Mouse (Mus musculus) CH12.LX (cell line): ENCODE measurements around the gene Tmem212. TPM values are rescaled to one million over a fixed set of nuclear protein-coding genes. Genes with fewer than 3 reads are reported as not detected.

Experiments
- DNase-seq: peaks from one replicate; pipeline ENCODE4 v3.0.0-alpha.2; 2013; ENCODE audit errors: extremely low read depth
- H3K27ac ChIP-seq: 2 replicates; pipeline ENCODE4 v1.5.1; 2012; ENCODE audit warnings: low read depth, mild to moderate bottlenecking, control low read depth, moderate library complexity; ENCODE audit not compliant: insufficient read depth
- H3K27me3 ChIP-seq: replicated peaks from 2 replicates; pipeline ENCODE3; 2012; ENCODE audit warnings: inconsistent platforms
- H3K36me3 ChIP-seq, 2 experiments: replicated peaks in 1 of 2; 2 replicates each; pipeline versions ENCODE3 to v1.6.1; 2012; ENCODE audit warnings: inconsistent platforms in 1 of 2, low read length in 1 of 2, mild to moderate bottlenecking in 1 of 2, mixed read lengths in 1 of 2, moderate library complexity in 1 of 2; ENCODE audit not compliant: control insufficient read depth in 1 of 2, insufficient read depth in 1 of 2
- H3K4me1 ChIP-seq, 2 experiments: 2 replicates each; pipeline ENCODE4 v1.6.1; 2012; ENCODE audit warnings: inconsistent platforms in 1 of 2, moderate library complexity in 1 of 2; ENCODE audit not compliant: insufficient read depth in 2 of 2, control insufficient read depth in 1 of 2
- H3K4me2 ChIP-seq: 2 replicates; pipeline ENCODE4 v1.6.1; 2012; ENCODE audit warnings: low read depth, mild to moderate bottlenecking, control low read depth; ENCODE audit not compliant: poor library complexity, insufficient read depth, severe bottlenecking
- H3K4me3 ChIP-seq, 3 experiments: fragments of 150-350 bp in 1 of 3; sonication (generic) in 1 of 3; replicated peaks in 1 of 3; 2 replicates each; pipeline versions ENCODE3 to v1.5.1; 2011 to 2012; ENCODE audit warnings: low read depth in 2 of 3, low read length in 2 of 3, mild to moderate bottlenecking in 2 of 3, moderate library complexity in 2 of 3, control low read depth in 1 of 3, improper control_type of control experiment in 1 of 3, inconsistent platforms in 1 of 3, mixed read lengths in 1 of 3; ENCODE audit not compliant: poor library complexity in 1 of 3
- H3K79me2 ChIP-seq: replicated peaks from 2 replicates; pipeline ENCODE4 v1.6.1; 2012; ENCODE audit warnings: mild to moderate bottlenecking, moderate library complexity; ENCODE audit not compliant: control insufficient read depth, poor library complexity, insufficient read depth, severe bottlenecking; ENCODE audit errors: extremely low read depth
- H3K9ac ChIP-seq: 2 replicates; pipeline ENCODE4 v1.6.1; 2012; ENCODE audit warnings: low read depth, mild to moderate bottlenecking, control low read depth, moderate library complexity; ENCODE audit not compliant: insufficient read depth
- H3K9me3 ChIP-seq: replicated peaks from 2 replicates; pipeline ENCODE3; 2012; ENCODE audit warnings: low read length, inconsistent platforms, mixed read lengths
- BHLHE40 ChIP-seq: IDR thresholded peaks from 2 replicates; pipeline ENCODE4 v1.6.1; 2011; ENCODE audit warnings: mild to moderate bottlenecking, low read depth, low read length, improper control_type of control experiment
- CHD1 ChIP-seq: IDR thresholded peaks from 2 replicates; pipeline ENCODE4 v1.6.1; 2012; ENCODE audit warnings: low read depth, low read length, improper control_type of control experiment, inconsistent platforms
- CHD2 ChIP-seq: IDR thresholded peaks from 2 replicates; pipeline ENCODE4 v1.6.1; 2011; ENCODE audit warnings: low read length, improper control_type of control experiment
- CTCF ChIP-seq, 2 experiments: IDR thresholded peaks in 1 of 2; conservative IDR thresholded peaks in 1 of 2; 2 replicates each; pipeline ENCODE4 v1.5.1; 2011 to 2012; ENCODE audit warnings: low read depth in 2 of 2, low read length in 2 of 2, improper control_type of control experiment in 1 of 2, inconsistent platforms in 1 of 2, mild to moderate bottlenecking in 1 of 2, moderate library complexity in 1 of 2
- E2F4 ChIP-seq: IDR thresholded peaks from 2 replicates; pipeline ENCODE4 v1.6.1; 2011; ENCODE audit warnings: low read depth, low read length, improper control_type of control experiment; ENCODE audit not compliant: insufficient replicate concordance
- ELF1 ChIP-seq: IDR thresholded peaks from 2 replicates; pipeline ENCODE4 v1.6.1; 2014; ENCODE audit warnings: low read depth, mild to moderate bottlenecking, inconsistent platforms, low read length, improper control_type of control experiment
- EP300 ChIP-seq: IDR thresholded peaks from 2 replicates; pipeline ENCODE4 v1.6.1; 2011; ENCODE audit warnings: low read length, improper control_type of control experiment
- IRF4 ChIP-seq: IDR thresholded peaks from 2 replicates; pipeline ENCODE4 v1.6.1; 2014; ENCODE audit warnings: low read depth, mild to moderate bottlenecking, inconsistent platforms, low read length, improper control_type of control experiment
- KAT2A ChIP-seq: IDR thresholded peaks from 2 replicates; pipeline ENCODE4 v1.6.1; 2012; ENCODE audit warnings: low read length, improper control_type of control experiment, inconsistent platforms; ENCODE audit not compliant: insufficient replicate concordance
- MAFK ChIP-seq: IDR thresholded peaks from 2 replicates; pipeline ENCODE4 v1.6.1; 2011; ENCODE audit warnings: low read length, improper control_type of control experiment; ENCODE audit not compliant: insufficient replicate concordance
- MAZ ChIP-seq: IDR thresholded peaks from 2 replicates; pipeline ENCODE4 v1.6.1; 2012; ENCODE audit warnings: low read depth, mild to moderate bottlenecking, inconsistent platforms, low read length, improper control_type of control experiment, moderate library complexity
- MYC ChIP-seq: IDR thresholded peaks from 2 replicates; pipeline ENCODE4 v1.6.1; 2011; ENCODE audit warnings: low read depth, mild to moderate bottlenecking, improper control_type of control experiment, low read length
- NELFE ChIP-seq: IDR thresholded peaks from 2 replicates; pipeline ENCODE4 v1.6.1; 2011; ENCODE audit warnings: low read depth, low read length, improper control_type of control experiment
- NRF1 ChIP-seq: IDR thresholded peaks from 2 replicates; pipeline ENCODE4 v1.6.1; 2014; ENCODE audit warnings: low read depth, mild to moderate bottlenecking, inconsistent platforms, low read length, improper control_type of control experiment, moderate library complexity
- PAX5 ChIP-seq: IDR thresholded peaks from 2 replicates; pipeline ENCODE4 v1.6.1; 2012; ENCODE audit warnings: low read length, inconsistent platforms, mixed read lengths
- POLR2AphosphoS2 ChIP-seq: IDR thresholded peaks from 2 replicates; pipeline ENCODE4 v1.6.1; 2011; ENCODE audit warnings: low read depth, low read length, improper control_type of control experiment
- RAD21 ChIP-seq: IDR thresholded peaks from 2 replicates; pipeline ENCODE4 v1.6.1; 2011; ENCODE audit warnings: low read depth, mild to moderate bottlenecking, low read length, improper control_type of control experiment, moderate library complexity
- RCOR1 ChIP-seq: conservative IDR thresholded peaks from 2 replicates; pipeline ENCODE4 v1.6.1; 2012; ENCODE audit warnings: low read depth, mild to moderate bottlenecking, inconsistent platforms, low read length, improper control_type of control experiment
- SMC3 ChIP-seq: IDR thresholded peaks from 2 replicates; pipeline ENCODE4 v1.6.1; 2011; ENCODE audit warnings: low read depth, low read length, improper control_type of control experiment
- USF2 ChIP-seq: conservative IDR thresholded peaks from 2 replicates; pipeline ENCODE4 v1.6.1; 2011; ENCODE audit warnings: low read depth, low read length, improper control_type of control experiment
- ZC3H11A ChIP-seq: IDR thresholded peaks from 2 replicates; pipeline ENCODE4 v1.6.1; 2012; ENCODE audit warnings: low read depth, mild to moderate bottlenecking, inconsistent platforms, low read length, improper control_type of control experiment
- ZKSCAN1 ChIP-seq: IDR thresholded peaks from 2 replicates; pipeline ENCODE4 v1.6.1; 2012; ENCODE audit warnings: low read depth, inconsistent platforms, low read length, improper control_type of control experiment, borderline replicate concordance
- ZMIZ1 ChIP-seq: IDR thresholded peaks from 2 replicates; pipeline ENCODE4 v1.6.1; 2012; ENCODE audit warnings: low read depth, mild to moderate bottlenecking, inconsistent platforms, low read length, improper control_type of control experiment
- dilution Hi-C: fragments of 300-500 bp; cut with MboI; formaldehyde crosslinking; loops from 2 replicates; pipeline ENCODE4 v1.14.3; 2020; ENCODE audit warnings: low sequenced_read_pairs; ENCODE audit not compliant: extremely low pct_unique_long_range_greater_than_20kb, extremely low pct_ligation_motif_present
- in situ Hi-C: fragments of 300-500 bp; cut with MboI; formaldehyde crosslinking; loops from 3 replicates; pipeline ENCODE4 v1.14.3; 2019; ENCODE audit warnings: low sequenced_read_pairs, low pct_ligation_motif_present, low pct_unique_long_range_greater_than_20kb, mixed read lengths
- polyA plus RNA-seq: library from polyadenylated mRNA; unstranded; fragments of >175 nt; gene quantifications from 2 replicates; pipeline ENCODE4 v1.2.1, GENCODE M21; 2012; ENCODE audit warnings: low read depth; ENCODE audit not compliant: insufficient read length
- total RNA-seq, 2 experiments: library from RNA; depleted of rRNA; stranded (reverse); fragments of 300-350 nt in 1 of 2; fragments of >200 nt in 1 of 2; gene quantifications; 2 replicates each; pipeline ENCODE4 v1.2.3; 2012 to 2014

Gene Tmem212
- total and polyA plus RNA-seq, 3 experiments = not detected

GRCm38 (mm10) chr3:27878854-27879610 is 17.1 kb downstream of the Tmem212 start:
- Histone ChIP-seq H3K79me2 (no peaks in the 10 kb centered on the region), H3K9me3 (peaks cover 66% of the 10 kb centered on the region), H3K4me1 (no peaks in the 10 kb centered on the region), H3K4me3 (no peak overlapping the region), H3K9ac (no peak overlapping the region), H3K36me3 (no peaks in the 10 kb centered on the region), H3K27ac (no peak overlapping the region), H3K4me2 (no peak overlapping the region)
- in situ Hi-C loops = no loop called here
- DNase-seq = no peak
- no peak for TF ChIP-seq CTCF (conservative IDR thresholded peaks at IDR 0.05 in 1 of 2, IDR thresholded peaks at IDR 0.05 in 1 of 2; ENCODE audit: low read depth in 2 of 2, low read length in 2 of 2)
- no peak for TF ChIP-seq MAZ
- no peak for TF ChIP-seq RCOR1
- TF ChIP-seq ZC3H11A = no peak
- no peak for TF ChIP-seq ZKSCAN1
- no peak for TF ChIP-seq IRF4
- TF ChIP-seq KAT2A = no peak
- TF ChIP-seq BHLHE40 = no peak
- TF ChIP-seq NELFE = no peak
- no peak for TF ChIP-seq CHD1
- TF ChIP-seq PAX5 = no peak
- TF ChIP-seq MAFK = no peak
- no peak for TF ChIP-seq ZMIZ1
- TF ChIP-seq, all 38 proteins: peak for 0
- dilution Hi-C loops = no loop called here
- no peaks in the 10 kb centered on the region for H3K27me3 ChIP-seq

DNA sequence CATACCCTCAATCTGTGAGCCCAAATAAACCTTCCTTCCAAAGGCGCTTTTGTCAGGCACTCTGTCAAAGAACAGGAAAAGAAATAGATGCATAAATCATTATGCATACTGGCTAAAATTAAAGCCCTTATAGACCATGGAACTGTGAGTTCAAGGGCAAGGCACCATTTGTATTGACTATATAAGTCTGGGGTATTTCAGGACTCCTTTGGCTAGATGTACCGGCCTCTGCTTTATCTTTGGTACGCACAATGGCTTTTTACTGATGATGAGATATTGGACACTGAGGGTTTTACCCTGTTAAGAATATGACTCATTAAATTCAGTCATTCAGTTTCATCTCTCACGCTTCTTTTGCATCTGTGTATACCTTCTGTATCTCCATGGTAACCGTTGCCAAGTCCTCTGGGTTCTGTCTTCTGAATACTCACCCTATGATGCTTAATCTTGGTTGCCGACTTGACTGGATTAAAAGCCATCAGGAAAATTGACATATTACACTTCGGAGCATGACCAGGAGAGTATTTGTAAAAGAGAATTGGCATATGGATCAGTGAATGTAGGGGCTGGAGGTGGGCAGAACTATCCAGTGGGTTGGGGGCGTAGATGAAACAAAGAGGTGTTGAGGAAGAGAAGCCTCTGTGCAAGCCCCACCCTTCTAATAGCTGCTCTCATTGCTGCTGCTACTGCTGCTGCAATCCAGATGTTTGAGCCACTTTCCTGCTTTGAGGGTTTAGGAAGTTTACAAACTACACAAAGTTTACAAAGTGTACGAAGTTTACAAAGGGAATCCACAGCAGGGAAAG is 22.7 kb downstream of the Tmem212 start:
- H3K9me3 ChIP-seq = peaks cover 68% of the 10 kb centered on the region
- no peaks in the 10 kb centered on the region for H3K79me2 ChIP-seq
- H3K4me2 ChIP-seq = no peak overlapping the region
- no peak overlapping the region for H3K4me3 ChIP-seq
- TF ChIP-seq CHD2 (no peak), E2F4 (no peak), SMC3 (no peak), EP300 (no peak), NELFE (no peak), IRF4 (no peak), USF2 (no peak), CHD1 (no peak), ELF1 (no peak), ZC3H11A (no peak), RAD21 (no peak), ZMIZ1 (no peak), POLR2AphosphoS2 (no peak), KAT2A (no peak), MYC (no peak), PAX5 (no peak), NRF1 (no peak)
- no peaks in the 10 kb centered on the region for H3K36me3 ChIP-seq
- in situ Hi-C loops = no loop called here
- no peaks in the 10 kb centered on the region for H3K4me1 ChIP-seq
- no peak overlapping the region for H3K27ac ChIP-seq
- no peak for DNase-seq
- H3K27me3 ChIP-seq = no peaks in the 10 kb centered on the region
- dilution Hi-C loops = no loop called here
- no peak overlapping the region for H3K9ac ChIP-seq
